Mouse (Mus musculus): Measurements from ENCODE around the gene Gm13288. TPM values are rescaled to one million over a fixed set of nuclear protein-coding genes. Genes with fewer than 3 reads are reported as not detected.

Gene Gm13288
- polyA plus RNA-seq, 1 experiment: 0.23 TPM

GRCm38 (mm10) chr4:88851026-88851763, 45.9 kb downstream of the Gm13288 start:
- Histone ChIP-seq H3K4me3 (ENCODE audit: insufficient read depth, low read length) (no peak overlapping the region), H3K27ac (ENCODE audit: insufficient read depth, low read length) (no peak overlapping the region), H3K4me1 (ENCODE audit: control insufficient read depth, insufficient read depth, low read length) (no peaks in the 10 kb centered on the region)
- TF ChIP-seq POLR2A (IDR thresholded peaks at IDR 0.05; ENCODE audit: low read depth, low read length) (no peak), CTCF (IDR thresholded peaks at IDR 0.05; ENCODE audit: borderline replicate concordance, insufficient read depth, low read length) (no peak)

Other genes with a start within 250 kb of the Gm13288 start
- gene Ifna15, start 247.3 kb upstream of the Gm13288 start, polyA plus RNA-seq (2011; ENCODE audit: insufficient read length, low read depth, missing spikeins): not detected in 2 replicates
- not detected in 2 replicates for gene Ifna14, start 233.7 kb upstream of the Gm13288 start, polyA plus RNA-seq (2011; ENCODE audit: insufficient read length, low read depth, missing spikeins)
- not detected in 2 replicates for gene Ifna9, start 213.1 kb upstream of the Gm13288 start, polyA plus RNA-seq (2011; ENCODE audit: insufficient read length, low read depth, missing spikeins)
- not detected in 2 replicates for gene Ifna12, start 202.2 kb upstream of the Gm13288 start, polyA plus RNA-seq (2011; ENCODE audit: insufficient read length, low read depth, missing spikeins)
- gene C87499, start 171.1 kb upstream of the Gm13288 start, polyA plus RNA-seq (2011; ENCODE audit: insufficient read length, low read depth, missing spikeins): not detected in 2 replicates
- not detected in 2 replicates for gene Ifna13, start 161.1 kb upstream of the Gm13288 start, polyA plus RNA-seq (2011; ENCODE audit: insufficient read length, low read depth, missing spikeins)
- not detected in 2 replicates for gene Ifna16, start 128.6 kb upstream of the Gm13288 start, polyA plus RNA-seq (2011; ENCODE audit: insufficient read length, low read depth, missing spikeins)
- gene Ifna2, start 121.6 kb upstream of the Gm13288 start, polyA plus RNA-seq (2011; ENCODE audit: insufficient read length, low read depth, missing spikeins): not detected in 2 replicates
- gene Ifnab, start 114.2 kb upstream of the Gm13288 start, polyA plus RNA-seq (2011; ENCODE audit: insufficient read length, low read depth, missing spikeins): not detected in 2 replicates
- not detected in 2 replicates for gene Gm26566, start 83.7 kb upstream of the Gm13288 start, polyA plus RNA-seq (2011; ENCODE audit: insufficient read length, low read depth, missing spikeins)
- 103 and 123 TPM in 2 replicates for gene Klhl9, start 83.1 kb upstream of the Gm13288 start, polyA plus RNA-seq (2011; ENCODE audit: insufficient read length, low read depth, missing spikeins)
- not detected in 2 replicates for gene Gm13271, start 50.7 kb upstream of the Gm13288 start, polyA plus RNA-seq (2011; ENCODE audit: insufficient read length, low read depth, missing spikeins)
- not detected in 2 replicates for gene Gm13283, start 45.4 kb upstream of the Gm13288 start, polyA plus RNA-seq (2011; ENCODE audit: insufficient read length, low read depth, missing spikeins)
- 0.70 TPM in 1 of 2 replicates, not detected in the other for gene Gm13290, start 31.7 kb upstream of the Gm13288 start, polyA plus RNA-seq (2011; ENCODE audit: insufficient read length, low read depth, missing spikeins)
- not detected in 2 replicates for gene Gm13289, start 28.6 kb upstream of the Gm13288 start, polyA plus RNA-seq (2011; ENCODE audit: insufficient read length, low read depth, missing spikeins)
- gene Gm13272, start 25.7 kb upstream of the Gm13288 start, polyA plus RNA-seq (2011; ENCODE audit: insufficient read length, low read depth, missing spikeins): not detected in 2 replicates
- 0.37 and 0.44 TPM in 2 replicates for gene Ifnz, start 23.4 kb upstream of the Gm13288 start, polyA plus RNA-seq (2011; ENCODE audit: insufficient read length, low read depth, missing spikeins)
- gene Gm13276, start 19.8 kb upstream of the Gm13288 start, polyA plus RNA-seq (2011; ENCODE audit: insufficient read length, low read depth, missing spikeins): not detected in 2 replicates
- gene Gm13277, start 16.9 kb upstream of the Gm13288 start, polyA plus RNA-seq (2011; ENCODE audit: insufficient read length, low read depth, missing spikeins): not detected in 2 replicates
- gene Gm13278, start 14.0 kb upstream of the Gm13288 start, polyA plus RNA-seq (2011; ENCODE audit: insufficient read length, low read depth, missing spikeins): not detected in 2 replicates
- gene Gm13275, start 11.0 kb upstream of the Gm13288 start, polyA plus RNA-seq (2011; ENCODE audit: insufficient read length, low read depth, missing spikeins): not detected in 2 replicates
- not detected in 2 replicates for gene Gm13279, start 8.1 kb upstream of the Gm13288 start, polyA plus RNA-seq (2011; ENCODE audit: insufficient read length, low read depth, missing spikeins)
- 0.44 and 2.3 TPM in 2 replicates for gene Gm13285, start 5.9 kb upstream of the Gm13288 start, polyA plus RNA-seq (2011; ENCODE audit: insufficient read length, low read depth, missing spikeins)
- gene Gm13287, start 2.3 kb upstream of the Gm13288 start, polyA plus RNA-seq (2011; ENCODE audit: insufficient read length, low read depth, missing spikeins): 1.1 TPM in 1 of 2 replicates, not detected in the other
- not detected in 2 replicates for gene Ifna7, start 10.7 kb downstream of the Gm13288 start, polyA plus RNA-seq (2011; ENCODE audit: insufficient read length, low read depth, missing spikeins)
- gene Ifna11, start 14.4 kb downstream of the Gm13288 start, polyA plus RNA-seq (2011; ENCODE audit: insufficient read length, low read depth, missing spikeins): not detected in 2 replicates
- not detected in 2 replicates for gene Ifna6, start 21.9 kb downstream of the Gm13288 start, polyA plus RNA-seq (2011; ENCODE audit: insufficient read length, low read depth, missing spikeins)
- gene Ifna5, start 30.0 kb downstream of the Gm13288 start, polyA plus RNA-seq (2011; ENCODE audit: insufficient read length, low read depth, missing spikeins): not detected in 2 replicates
- gene Ifna4, start 36.3 kb downstream of the Gm13288 start, polyA plus RNA-seq (2011; ENCODE audit: insufficient read length, low read depth, missing spikeins): not detected in 2 replicates
- not detected in 2 replicates for gene Ifna1, start 44.6 kb downstream of the Gm13288 start, polyA plus RNA-seq (2011; ENCODE audit: insufficient read length, low read depth, missing spikeins)
- not detected in 2 replicates for gene Ifne, start 74.7 kb downstream of the Gm13288 start, polyA plus RNA-seq (2011; ENCODE audit: insufficient read length, low read depth, missing spikeins)